Mouse (Mus musculus) hindbrain, embryonic 13.5 days (tissue): Measurements from ENCODE around the gene Sds. TPM values are rescaled to one million over a fixed set of nuclear protein-coding genes. Genes with fewer than 3 reads are reported as not detected.

ENCODE experiments used
- ATAC-seq: fragments of 200-750 bp; cut with Nextera tagmentation; 2 replicates; pipeline ENCODE4 v1.8.0; 2017; ENCODE audit warnings: moderate TSS enrichment; ENCODE audit not compliant: low FRiP score
- H3K27ac ChIP-seq: fragments of 300-500 bp; sonication (generic); 2 replicates; pipeline ENCODE4 v1.5.1; 2015; ENCODE audit warnings: inconsistent platforms, mild to moderate bottlenecking, moderate library complexity
- H3K27me3 ChIP-seq: fragments of 300-500 bp; sonication (generic); 2 replicates; pipeline ENCODE4 v1.6.1; 2015; ENCODE audit warnings: mild to moderate bottlenecking, inconsistent platforms
- H3K36me3 ChIP-seq: fragments of 300-500 bp; sonication (generic); 2 replicates; pipeline ENCODE4 v1.6.1; 2015; ENCODE audit warnings: mild to moderate bottlenecking, inconsistent platforms
- H3K4me1 ChIP-seq: fragments of 300-500 bp; sonication (generic); replicated peaks from 2 replicates; pipeline ENCODE4 v1.6.1; 2015; ENCODE audit warnings: inconsistent platforms
- H3K4me2 ChIP-seq: fragments of 300-500 bp; sonication (generic); 2 replicates; pipeline ENCODE4 v1.6.1; 2015; ENCODE audit warnings: inconsistent platforms, mild to moderate bottlenecking, moderate library complexity
- H3K4me3 ChIP-seq: fragments of 300-500 bp; sonication (generic); 2 replicates; pipeline ENCODE4 v1.5.1; 2015; ENCODE audit warnings: mild to moderate bottlenecking, inconsistent platforms
- H3K9ac ChIP-seq: fragments of 300-500 bp; sonication (generic); 2 replicates; pipeline ENCODE4 v1.6.1; 2015; ENCODE audit warnings: mild to moderate bottlenecking, inconsistent platforms
- H3K9me3 ChIP-seq: fragments of 300-500 bp; sonication (generic); 2 replicates; pipeline ENCODE4 v1.6.1; 2016; ENCODE audit warnings: inconsistent platforms
- WGBS: fragments of 180-500 bp; shearing (Covaris S2); methylation state at CpG from one replicate; pipeline ENCODE4 v1.1.7; 2015; 5-methylcytosine and 5-hydroxymethylcytosine counted together
- polyA plus RNA-seq: library from polyadenylated mRNA; unstranded; fragments of >200 nt; fragmentation: Nextera tagmentation; extraction: Ambion mirVana; gene quantifications from 2 replicates; pipeline ENCODE4 v1.2.1, GENCODE M21; 2015

Sds gene
- polyA plus RNA-seq, 1 experiment from 2014 or later: not detected

- WGBS: 95% methylated on average over 2 of the region's 2 CpGs
- ATAC-seq: no peak
- H3K9ac ChIP-seq: no peak overlapping the region
- H3K36me3 ChIP-seq: no peaks in the 10 kb centered on the region
- no peaks in the 10 kb centered on the region for H3K9me3 ChIP-seq
- H3K27me3 ChIP-seq: peaks cover 21% of the 10 kb centered on the region; the same call in 1 of the 2 replicates
- no peak overlapping the region for H3K4me3 ChIP-seq
- 0 out of 2 replicates have a peak, but pooled peaks cover 5% of the 10 kb centered on the region for H3K4me1 ChIP-seq
- H3K27ac ChIP-seq: no peak overlapping the region
- no peak overlapping the region for H3K4me2 ChIP-seq
Measured at GRCm38 (mm10) chr5:120473361-120473760, 3.0 kb upstream of the Sds start.

- Histone ChIP-seq H3K27ac (no peak overlapping the region), H3K4me1 (peaks cover 5% of the 10 kb centered on the region; the same call in 1 of the 2 replicates), H3K4me3 (no peak overlapping the region), H3K36me3 (no peaks in the 10 kb centered on the region), H3K9ac (0 out of 2 replicates have a peak overlapping the region, but pooled peaks have one; percentile 5), H3K9me3 (no peaks in the 10 kb centered on the region), H3K27me3 (peaks cover 23% of the 10 kb centered on the region; the same call in 1 of the 2 replicates), H3K4me2 (no peak overlapping the region)
- WGBS: 55% methylated on average over 8 of the region's 8 CpGs
- no peak for ATAC-seq
Measured at GRCm38 (mm10) chr5:120475861-120476260, 465 bp upstream of the Sds start.

- peaks cover 20% of the 10 kb centered on the region; the same call in 1 of the 2 replicates for H3K27me3 ChIP-seq
- H3K4me1 ChIP-seq: peaks cover 5% of the 10 kb centered on the region; the same call in 1 of the 2 replicates
- no peaks in the 10 kb centered on the region for H3K9me3 ChIP-seq
- WGBS: 86% methylated on average over 5 of the region's 5 CpGs
- H3K9ac ChIP-seq: no peak overlapping the region
- no peak overlapping the region for H3K27ac ChIP-seq
- H3K36me3 ChIP-seq: no peaks in the 10 kb centered on the region
- ATAC-seq: no peak
- no peak overlapping the region for H3K4me2 ChIP-seq
- no peak overlapping the region for H3K4me3 ChIP-seq
Measured at GRCm38 (mm10) chr5:120477993-120478392, 1.7 kb downstream of the Sds start.

- H3K4me1 ChIP-seq: peaks cover 5% of the 10 kb centered on the region; the same call in 1 of the 2 replicates
- peaks cover 20% of the 10 kb centered on the region; the same call in 1 of the 2 replicates for H3K27me3 ChIP-seq
- peaks cover 13% of the 10 kb centered on the region for H3K36me3 ChIP-seq
- no peak overlapping the region for H3K27ac ChIP-seq
- WGBS: 68% methylated on average over 4 of the region's 4 CpGs
- no peak overlapping the region for H3K4me2 ChIP-seq
- H3K4me3 ChIP-seq: no peak overlapping the region
- ATAC-seq: no peak
- H3K9me3 ChIP-seq: no peaks in the 10 kb centered on the region
- H3K9ac ChIP-seq: no peak overlapping the region
Measured at GRCm38 (mm10) chr5:120479538-120479937, 3.2 kb downstream of the Sds start.

GRCm38 (mm10) chr5:120481205-120481604, 4.9 kb downstream of the Sds start:
- H3K4me1 ChIP-seq: peaks cover 2% of the 10 kb centered on the region; the same call in 1 of the 2 replicates
- no peak overlapping the region for H3K9ac ChIP-seq
- H3K27ac ChIP-seq: no peak overlapping the region
- H3K4me2 ChIP-seq: no peak overlapping the region
- no peak overlapping the region for H3K4me3 ChIP-seq
- H3K36me3 ChIP-seq: peaks cover 30% of the 10 kb centered on the region
- 55% methylated on average over 9 of the region's 9 CpGs for WGBS
- H3K9me3 ChIP-seq: no peaks in the 10 kb centered on the region
- ATAC-seq: no peak
- peaks cover 17% of the 10 kb centered on the region; the same call in 1 of the 2 replicates for H3K27me3 ChIP-seq

- WGBS: 85% methylated on average over 19 of the region's 19 CpGs
- no peaks in the 10 kb centered on the region for H3K9me3 ChIP-seq
- no peak overlapping the region for H3K27ac ChIP-seq
- H3K4me1 ChIP-seq: no peaks in the 10 kb centered on the region; the same call in 1 of the 2 replicates
- H3K4me3 ChIP-seq: no peak overlapping the region
- H3K36me3 ChIP-seq: peaks cover 51% of the 10 kb centered on the region
- ATAC-seq: no peak
- no peak overlapping the region for H3K4me2 ChIP-seq
- no peak overlapping the region for H3K9ac ChIP-seq
- H3K27me3 ChIP-seq: 0 out of 2 replicates have a peak, but pooled peaks cover 2% of the 10 kb centered on the region
Measured at GRCm38 (mm10) chr5:120483399-120483798, 7.1 kb downstream of the Sds start.

- no peak for ATAC-seq
- 88% methylated on average over 8 of the region's 8 CpGs for WGBS
- Histone ChIP-seq H3K27ac (no peak overlapping the region), H3K4me2 (no peak overlapping the region), H3K36me3 (peaks cover 79% of the 10 kb centered on the region), H3K9ac (no peak overlapping the region), H3K9me3 (no peaks in the 10 kb centered on the region), H3K4me1 (peaks cover 9% of the 10 kb centered on the region; the same call in 1 of the 2 replicates), H3K27me3 (no peaks in the 10 kb centered on the region), H3K4me3 (no peak overlapping the region)
Measured at GRCm38 (mm10) chr5:120487844-120488243, 11.5 kb downstream of the Sds start.

- no peak overlapping the region for H3K4me3 ChIP-seq
- H3K36me3 ChIP-seq: peaks cover 76% of the 10 kb centered on the region
- 78% methylated on average over 8 of the region's 8 CpGs for WGBS
- peaks cover 30% of the 10 kb centered on the region; the same call in 1 of the 2 replicates for H3K4me1 ChIP-seq
- H3K27me3 ChIP-seq: no peaks in the 10 kb centered on the region
- no peaks in the 10 kb centered on the region for H3K9me3 ChIP-seq
- ATAC-seq: peak; percentile 37; the same call in 1 of the 2 replicates
- no peak overlapping the region for H3K4me2 ChIP-seq
- H3K27ac ChIP-seq: peak overlapping the region; percentile 46; the same call in 1 of the 2 replicates
- H3K9ac ChIP-seq: 0 out of 2 replicates have a peak overlapping the region, but pooled peaks have one; percentile 4
Measured at GRCm38 (mm10) chr5:120490679-120491192, 14.4 kb downstream of the Sds start.

GRCm38 (mm10) chr5:120492437-120492836, 16.1 kb downstream of the Sds start:
- Histone ChIP-seq H3K27ac (no peak overlapping the region), H3K4me2 (no peak overlapping the region), H3K4me1 (peaks cover 30% of the 10 kb centered on the region; the same call in 1 of the 2 replicates), H3K4me3 (no peak overlapping the region), H3K36me3 (peaks cover 71% of the 10 kb centered on the region), H3K9ac (no peak overlapping the region), H3K9me3 (no peaks in the 10 kb centered on the region), H3K27me3 (no peaks in the 10 kb centered on the region)
- WGBS: 65% methylated on average over 11 of the region's 11 CpGs
- ATAC-seq: no peak

- no peak overlapping the region for H3K4me3 ChIP-seq
- H3K9me3 ChIP-seq: no peaks in the 10 kb centered on the region
- no peak for ATAC-seq
- H3K27ac ChIP-seq: no peak overlapping the region
- H3K9ac ChIP-seq: no peak overlapping the region
- H3K4me1 ChIP-seq: peaks cover 30% of the 10 kb centered on the region; the same call in 1 of the 2 replicates
- H3K27me3 ChIP-seq: no peaks in the 10 kb centered on the region
- no peak overlapping the region for H3K4me2 ChIP-seq
- WGBS: 90% methylated on average over 6 of the region's 6 CpGs
- H3K36me3 ChIP-seq: peaks cover 66% of the 10 kb centered on the region
Measured at GRCm38 (mm10) chr5:120493440-120493839, 17.1 kb downstream of the Sds start.

- ATAC-seq: no peak
- 66% methylated on average over 9 of the region's 9 CpGs for WGBS
Measured at GRCm38 (mm10) chr5:120493873-120494395, 17.6 kb downstream of the Sds start.

GRCm38 (mm10) chr5:120495064-120495702, 18.9 kb downstream of the Sds start:
- no peaks in the 10 kb centered on the region for H3K9me3 ChIP-seq
- peaks cover 30% of the 10 kb centered on the region; the same call in 1 of the 2 replicates for H3K4me1 ChIP-seq
- no peaks in the 10 kb centered on the region for H3K27me3 ChIP-seq
- 80% methylated on average over 10 of the region's 10 CpGs for WGBS
- no peak overlapping the region for H3K27ac ChIP-seq
- no peak for ATAC-seq
- H3K36me3 ChIP-seq: peaks cover 61% of the 10 kb centered on the region
- H3K4me2 ChIP-seq: no peak overlapping the region
- no peak overlapping the region for H3K4me3 ChIP-seq
- H3K9ac ChIP-seq: 0 out of 2 replicates have a peak overlapping the region, but pooled peaks have one; percentile 8

More at GRCm38 (mm10) chr5:120493873-120494395, 17.6 kb downstream of the Sds start:
- Histone ChIP-seq H3K4me2 (no peak overlapping the region), H3K9me3 (no peaks in the 10 kb centered on the region), H3K9ac (peak overlapping the region; percentile 35; the same call in 1 of the 2 replicates), H3K27me3 (no peaks in the 10 kb centered on the region), H3K4me1 (peaks cover 30% of the 10 kb centered on the region; the same call in 1 of the 2 replicates), H3K4me3 (no peak overlapping the region), H3K36me3 (peaks cover 66% of the 10 kb centered on the region), H3K27ac (0 out of 2 replicates have a peak overlapping the region, but pooled peaks have one; percentile 6)
